Mouse (Mus musculus) CH12.LX (cell line): Measurements from ENCODE around the gene Apoa5.
A peak's percentile ranks its signal among the peaks of the same experiment; 100 is the strongest.

Experiments used
- CTCF ChIP-seq, 2 experiments: IDR thresholded peaks in 1 of 2; conservative IDR thresholded peaks in 1 of 2; 2 replicates each; pipeline ENCODE4 v1.5.1; 2011 to 2012; ENCODE audit warnings: low read depth in 2 of 2, low read length in 2 of 2, improper control_type of control experiment in 1 of 2, inconsistent platforms in 1 of 2, mild to moderate bottlenecking in 1 of 2, moderate library complexity in 1 of 2
- E2F4 ChIP-seq: IDR thresholded peaks from 2 replicates; pipeline ENCODE4 v1.6.1; 2011; ENCODE audit warnings: low read depth, low read length, improper control_type of control experiment; ENCODE audit not compliant: insufficient replicate concordance
- ELF1 ChIP-seq: IDR thresholded peaks from 2 replicates; pipeline ENCODE4 v1.6.1; 2014; ENCODE audit warnings: low read depth, mild to moderate bottlenecking, inconsistent platforms, low read length, improper control_type of control experiment
- EP300 ChIP-seq: IDR thresholded peaks from 2 replicates; pipeline ENCODE4 v1.6.1; 2011; ENCODE audit warnings: low read length, improper control_type of control experiment
- GABPA ChIP-seq: IDR thresholded peaks from 2 replicates; pipeline ENCODE4 v1.6.1; 2012; ENCODE audit warnings: low read depth, low read length, improper control_type of control experiment, inconsistent platforms; ENCODE audit not compliant: insufficient replicate concordance
- HCFC1 ChIP-seq: IDR thresholded peaks from 2 replicates; pipeline ENCODE4 v1.6.1; 2012; ENCODE audit warnings: low read depth, mild to moderate bottlenecking, inconsistent platforms, low read length, improper control_type of control experiment
- MAZ ChIP-seq: IDR thresholded peaks from 2 replicates; pipeline ENCODE4 v1.6.1; 2012; ENCODE audit warnings: low read depth, mild to moderate bottlenecking, inconsistent platforms, low read length, improper control_type of control experiment, moderate library complexity
- MEF2A ChIP-seq: IDR thresholded peaks from 2 replicates; pipeline ENCODE4 v1.6.1; 2014; ENCODE audit warnings: low read depth, mild to moderate bottlenecking, inconsistent platforms, low read length, improper control_type of control experiment, borderline replicate concordance
- NELFE ChIP-seq: IDR thresholded peaks from 2 replicates; pipeline ENCODE4 v1.6.1; 2011; ENCODE audit warnings: low read depth, low read length, improper control_type of control experiment
- POLR2AphosphoS2 ChIP-seq: IDR thresholded peaks from 2 replicates; pipeline ENCODE4 v1.6.1; 2011; ENCODE audit warnings: low read depth, low read length, improper control_type of control experiment
- RAD21 ChIP-seq: IDR thresholded peaks from 2 replicates; pipeline ENCODE4 v1.6.1; 2011; ENCODE audit warnings: low read depth, mild to moderate bottlenecking, low read length, improper control_type of control experiment, moderate library complexity
- ZKSCAN1 ChIP-seq: IDR thresholded peaks from 2 replicates; pipeline ENCODE4 v1.6.1; 2012; ENCODE audit warnings: low read depth, inconsistent platforms, low read length, improper control_type of control experiment, borderline replicate concordance
- ZNF384 ChIP-seq: IDR thresholded peaks from 2 replicates; pipeline ENCODE4 v1.6.1; 2012; ENCODE audit warnings: low read depth, low read length, improper control_type of control experiment, inconsistent platforms

- no peak for TF ChIP-seq EP300
- TF ChIP-seq NELFE: no peak
- no peak for TF ChIP-seq POLR2AphosphoS2
- no peak; the same call in 1 of the 2 replicates for TF ChIP-seq RAD21
- no peak for TF ChIP-seq ZKSCAN1
- peak in 1 of 2 experiments; percentile 42; a peak in 2 of 4 replicates for TF ChIP-seq CTCF (conservative IDR thresholded peaks at IDR 0.05 in 1 of 2, IDR thresholded peaks at IDR 0.05 in 1 of 2; ENCODE audit: low read depth in 2 of 2, low read length in 2 of 2)
- TF ChIP-seq ELF1: no peak
- no peak for TF ChIP-seq E2F4
- TF ChIP-seq HCFC1: no peak
- TF ChIP-seq ZNF384: no peak
- no peak for TF ChIP-seq MEF2A
- no peak for TF ChIP-seq GABPA
- no peak for TF ChIP-seq MAZ
Observed at GRCm38 (mm10) chr9:46317957-46318356, 49.5 kb downstream of the Apoa5 start.
